Mouse (Mus musculus): Measurements from ENCODE around the gene Ctnna3. TPM values are rescaled to one million over a fixed set of nuclear protein-coding genes. Genes with fewer than 3 reads are reported as not detected.
"Not testable (repeated sequence)": the region's sequence is repeated elsewhere in the genome, so short reads cannot be mapped to it uniquely, and the experiment has no call there.

The Ctnna3 gene
- total and polyA plus RNA-seq, 3 experiments, result not detected

GRCm38 (mm10) chr10:64320332-64320731 lies 890.4 kb downstream of the Ctnna3 start:
- no peak for TF ChIP-seq POLR2AphosphoS5 (IDR thresholded peaks at IDR 0.05; ENCODE audit: insufficient replicate concordance, low read depth, low read length)
- no peak for TF ChIP-seq GATA1 (IDR thresholded peaks at IDR 0.05; ENCODE audit: borderline replicate concordance, low read length)
- no peak for TF ChIP-seq CTCF (IDR thresholded peaks at IDR 0.05; ENCODE audit: low read depth, low read length)
- no peak for TF ChIP-seq GATA2 (IDR thresholded peaks at IDR 0.05; ENCODE audit: borderline replicate concordance, low read depth, low read length)
- TF ChIP-seq TAL1 (conservative IDR thresholded peaks at IDR 0.05; ENCODE audit: low read depth, low read length), result no peak
- no peak for DNase-seq (ENCODE audit: low spot score)
- Histone ChIP-seq H3K27me3 (ENCODE audit: insufficient read depth, low read length) (no peaks in the 10 kb centered on the region), H3K9me3 (replicated peaks) (no peaks in the 10 kb centered on the region), H3K4me3 (ENCODE audit: low read depth, low read length) (no peak overlapping the region), H3K4me1 (ENCODE audit: insufficient read depth, low read depth, low read length) (no peaks in the 10 kb centered on the region), H3K36me3 (replicated peaks) (no peaks in the 10 kb centered on the region)
- ATAC-seq (ENCODE audit: extremely low read depth, insufficient number of reproducible peaks, low FRiP score, poor library complexity, severe bottlenecking), result no peak

GRCm38 (mm10) chr10:64342702-64343379 lies 912.9 kb downstream of the Ctnna3 start:
- H3K4me3 ChIP-seq (ENCODE audit: low read depth, low read length), result no peak overlapping the region
- no peaks in the 10 kb centered on the region for H3K9me3 ChIP-seq (replicated peaks)
- no peaks in the 10 kb centered on the region for H3K27me3 ChIP-seq (ENCODE audit: insufficient read depth, low read length)
- H3K4me1 ChIP-seq (ENCODE audit: insufficient read depth, low read depth, low read length), result no peaks in the 10 kb centered on the region
- TF ChIP-seq GATA1 (IDR thresholded peaks at IDR 0.05; ENCODE audit: borderline replicate concordance, low read length), result no peak
- ATAC-seq (ENCODE audit: extremely low read depth, insufficient number of reproducible peaks, low FRiP score, poor library complexity, severe bottlenecking), result no peak
- DNase-seq (ENCODE audit: low spot score), result no peak
- no peaks in the 10 kb centered on the region for H3K36me3 ChIP-seq (replicated peaks)

- DNase-seq (ENCODE audit: low spot score) (no peak), ATAC-seq (ENCODE audit: extremely low read depth, insufficient number of reproducible peaks, low FRiP score, poor library complexity, severe bottlenecking) (no peak)
- Histone ChIP-seq H3K36me3 (replicated peaks) (no peaks in the 10 kb centered on the region), H3K4me3 (ENCODE audit: low read depth, low read length) (no peak overlapping the region), H3K9me3 (replicated peaks) (no peaks in the 10 kb centered on the region), H3K27me3 (ENCODE audit: insufficient read depth, low read length) (no peaks in the 10 kb centered on the region), H3K4me1 (ENCODE audit: insufficient read depth, low read depth, low read length) (no peaks in the 10 kb centered on the region)
- no peak for TF ChIP-seq POLR2AphosphoS5 (IDR thresholded peaks at IDR 0.05; ENCODE audit: insufficient replicate concordance, low read depth, low read length)
- no peak for TF ChIP-seq CTCF (IDR thresholded peaks at IDR 0.05; ENCODE audit: low read depth, low read length)
- no peak for TF ChIP-seq TAL1 (conservative IDR thresholded peaks at IDR 0.05; ENCODE audit: low read depth, low read length)
- TF ChIP-seq GATA1 (IDR thresholded peaks at IDR 0.05; ENCODE audit: borderline replicate concordance, low read length), result no peak
- no peak for TF ChIP-seq GATA2 (IDR thresholded peaks at IDR 0.05; ENCODE audit: borderline replicate concordance, low read depth, low read length)
These were observed 943.4 kb downstream of the Ctnna3 start for GRCm38 (mm10) chr10:64373288-64373687.

GRCm38 (mm10) chr10:64377751-64378150 lies 947.9 kb downstream of the Ctnna3 start:
- no peak for DNase-seq (ENCODE audit: low spot score)
- no peak for ATAC-seq (ENCODE audit: extremely low read depth, insufficient number of reproducible peaks, low FRiP score, poor library complexity, severe bottlenecking)
- TF ChIP-seq CTCF (IDR thresholded peaks at IDR 0.05; ENCODE audit: low read depth, low read length) (no peak), GATA2 (IDR thresholded peaks at IDR 0.05; ENCODE audit: borderline replicate concordance, low read depth, low read length) (no peak), TAL1 (conservative IDR thresholded peaks at IDR 0.05; ENCODE audit: low read depth, low read length) (no peak), POLR2AphosphoS5 (IDR thresholded peaks at IDR 0.05; ENCODE audit: insufficient replicate concordance, low read depth, low read length) (no peak), GATA1 (IDR thresholded peaks at IDR 0.05; ENCODE audit: borderline replicate concordance, low read length) (no peak)
- no peaks in the 10 kb centered on the region for H3K4me1 ChIP-seq (ENCODE audit: insufficient read depth, low read depth, low read length)
- no peaks in the 10 kb centered on the region for H3K9me3 ChIP-seq (replicated peaks)
- no peaks in the 10 kb centered on the region for H3K27me3 ChIP-seq (ENCODE audit: insufficient read depth, low read length)
- no peaks in the 10 kb centered on the region for H3K36me3 ChIP-seq (replicated peaks)
- H3K4me3 ChIP-seq (ENCODE audit: low read depth, low read length), result no peak overlapping the region

GRCm38 (mm10) chr10:64396579-64396978 lies 966.7 kb downstream of the Ctnna3 start:
- no peaks in the 10 kb centered on the region for H3K9me3 ChIP-seq (replicated peaks)
- no peaks in the 10 kb centered on the region for H3K4me1 ChIP-seq (ENCODE audit: insufficient read depth, low read depth, low read length)
- H3K36me3 ChIP-seq (replicated peaks), result no peaks in the 10 kb centered on the region
- no peak overlapping the region for H3K4me3 ChIP-seq (ENCODE audit: low read depth, low read length)
- DNase-seq (ENCODE audit: low spot score) (no peak), ATAC-seq (ENCODE audit: extremely low read depth, insufficient number of reproducible peaks, low FRiP score, poor library complexity, severe bottlenecking) (no peak)
- TF ChIP-seq GATA1 (IDR thresholded peaks at IDR 0.05; ENCODE audit: borderline replicate concordance, low read length), result no peak
- TF ChIP-seq POLR2AphosphoS5 (IDR thresholded peaks at IDR 0.05; ENCODE audit: insufficient replicate concordance, low read depth, low read length), result no peak
- TF ChIP-seq GATA2 (IDR thresholded peaks at IDR 0.05; ENCODE audit: borderline replicate concordance, low read depth, low read length), result no peak
- no peak for TF ChIP-seq TAL1 (conservative IDR thresholded peaks at IDR 0.05; ENCODE audit: low read depth, low read length)
- TF ChIP-seq CTCF (IDR thresholded peaks at IDR 0.05; ENCODE audit: low read depth, low read length), result no peak
- no peaks in the 10 kb centered on the region for H3K27me3 ChIP-seq (ENCODE audit: insufficient read depth, low read length)

- not testable (repeated sequence) for ATAC-seq (ENCODE audit: extremely low read depth, insufficient number of reproducible peaks, low FRiP score, poor library complexity, severe bottlenecking); H3K9me3 ChIP-seq (replicated peaks); DNase-seq (ENCODE audit: low spot score)
These were observed 988.5 kb downstream of the Ctnna3 start for GRCm38 (mm10) chr10:64418396-64418795.

GRCm38 (mm10) chr10:64438736-64439135 lies 1008.8 kb downstream of the Ctnna3 start:
- no peak for ATAC-seq (ENCODE audit: extremely low read depth, insufficient number of reproducible peaks, low FRiP score, poor library complexity, severe bottlenecking)
- no peak overlapping the region for H3K4me3 ChIP-seq (ENCODE audit: low read depth, low read length)
- TF ChIP-seq TAL1 (conservative IDR thresholded peaks at IDR 0.05; ENCODE audit: low read depth, low read length) (no peak), GATA1 (IDR thresholded peaks at IDR 0.05; ENCODE audit: borderline replicate concordance, low read length) (no peak), POLR2AphosphoS5 (IDR thresholded peaks at IDR 0.05; ENCODE audit: insufficient replicate concordance, low read depth, low read length) (no peak), CTCF (IDR thresholded peaks at IDR 0.05; ENCODE audit: low read depth, low read length) (no peak), GATA2 (IDR thresholded peaks at IDR 0.05; ENCODE audit: borderline replicate concordance, low read depth, low read length) (no peak)

More at GRCm38 (mm10) chr10:64418396-64418795, 988.5 kb downstream of the Ctnna3 start:
- not testable (repeated sequence) for H3K27me3 ChIP-seq (ENCODE audit: insufficient read depth, low read length); H3K4me1 ChIP-seq (ENCODE audit: insufficient read depth, low read depth, low read length); H3K36me3 ChIP-seq (replicated peaks); H3K4me3 ChIP-seq (ENCODE audit: low read depth, low read length)

More at GRCm38 (mm10) chr10:64438736-64439135, 1008.8 kb downstream of the Ctnna3 start:
- Histone ChIP-seq H3K27me3 (ENCODE audit: insufficient read depth, low read length) (no peaks in the 10 kb centered on the region), H3K4me1 (ENCODE audit: insufficient read depth, low read depth, low read length) (no peaks in the 10 kb centered on the region), H3K9me3 (replicated peaks) (no peaks in the 10 kb centered on the region), H3K36me3 (replicated peaks) (no peaks in the 10 kb centered on the region)
- no peak for DNase-seq (ENCODE audit: low spot score)

All from G1E (cell line).